Mouse (Mus musculus) intestine, embryonic 16.5 days (tissue): ENCODE measurements around the gene Ldlrad3. TPM values are rescaled to one million over a fixed set of nuclear protein-coding genes. Genes with fewer than 3 reads are reported as not detected.

Experiments
- ATAC-seq: fragments of 200-750 bp; cut with Nextera tagmentation; 2 replicates; pipeline ENCODE4 v1.8.0; 2017; ENCODE audit warnings: moderate TSS enrichment, moderate library complexity
- H3K27ac ChIP-seq: fragments of 300-500 bp; sonication (generic); 2 replicates; pipeline ENCODE4 v1.5.1; 2014; ENCODE audit warnings: mild to moderate bottlenecking, low read length
- H3K27me3 ChIP-seq: fragments of 300-500 bp; sonication (generic); replicated peaks from 2 replicates; pipeline ENCODE4 v1.6.1; 2014; ENCODE audit warnings: low read length, control low read depth, mixed read lengths; ENCODE audit not compliant: control insufficient read depth, insufficient read depth
- H3K36me3 ChIP-seq: fragments of 300-500 bp; sonication (generic); 2 replicates; pipeline ENCODE4 v1.6.1; 2014; ENCODE audit warnings: low read length, control low read depth; ENCODE audit not compliant: control insufficient read depth, insufficient read depth
- H3K4me1 ChIP-seq: fragments of 300-500 bp; sonication (generic); 2 replicates; pipeline ENCODE4 v1.6.1; 2014; ENCODE audit warnings: low read length, control low read depth, mixed read lengths; ENCODE audit not compliant: control insufficient read depth, insufficient read depth
- H3K4me2 ChIP-seq: fragments of 300-500 bp; sonication (generic); 2 replicates; pipeline ENCODE4 v1.6.1; 2014; ENCODE audit warnings: low read depth, low read length, control low read depth
- H3K4me3 ChIP-seq: fragments of 300-500 bp; sonication (generic); 2 replicates; pipeline ENCODE4 v1.5.1; 2014; ENCODE audit warnings: mild to moderate bottlenecking, low read length
- H3K9ac ChIP-seq: fragments of 300-500 bp; sonication (generic); 2 replicates; pipeline ENCODE4 v1.6.1; 2014; ENCODE audit warnings: low read depth, low read length
- H3K9me3 ChIP-seq: fragments of 300-500 bp; sonication (generic); 2 replicates; pipeline ENCODE4 v1.6.1; 2016; ENCODE audit warnings: low read length, control low read depth; ENCODE audit not compliant: control insufficient read depth
- WGBS: fragments of 180-500 bp; shearing (Covaris S2); extraction: QIAGEN DNeasy Blood & Tissue Kit; methylation state at CpG from one replicate; pipeline ENCODE4 v1.1.7; 2014; 5-methylcytosine and 5-hydroxymethylcytosine counted together
- polyA plus RNA-seq: library from polyadenylated mRNA; unstranded; fragments of >200 nt; fragmentation: Nextera tagmentation; extraction: Ambion mirVana; gene quantifications from 2 replicates; pipeline ENCODE4 v1.2.1, GENCODE M21; 2015

Gene Ldlrad3
- polyA plus RNA-seq, 1 experiment from 2014 or later: 18.8 TPM

- 67% methylated on average over 4 of the region's 4 CpGs for WGBS
- Histone ChIP-seq H3K9me3 (no peaks in the 10 kb centered on the region), H3K9ac (no peak overlapping the region), H3K4me1 (peaks cover 33% of the 10 kb centered on the region), H3K4me3 (no peak overlapping the region), H3K27ac (no peak overlapping the region), H3K27me3 (no peaks in the 10 kb centered on the region), H3K36me3 (no peaks in the 10 kb centered on the region), H3K4me2 (no peak overlapping the region)
- no peak; the same call in 1 of the 2 replicates for ATAC-seq
These were observed 32.7 kb downstream of the Ldlrad3 start for GRCm38 (mm10) chr2:102153516-102153915.

DNA sequence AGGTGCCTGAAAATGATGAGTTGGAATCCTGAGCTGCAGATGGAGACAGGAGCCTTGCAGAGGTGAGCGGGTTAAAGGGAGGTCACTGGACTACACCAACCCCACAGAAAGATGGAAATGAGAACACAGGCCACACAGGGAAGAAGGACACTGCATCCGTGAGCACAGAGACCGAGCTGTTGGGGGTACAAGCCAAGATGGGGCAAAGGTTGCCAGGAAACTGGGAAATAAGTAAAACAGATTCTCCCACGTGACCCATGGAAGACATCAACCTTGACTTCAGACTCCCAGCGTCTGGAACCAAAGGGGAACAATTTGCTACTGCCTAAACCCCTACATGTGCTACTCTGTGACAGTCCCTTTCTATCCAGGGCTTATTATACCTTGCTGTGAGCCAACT lies 33.3 kb downstream of the Ldlrad3 start:
- ATAC-seq: no peak
- Histone ChIP-seq H3K4me3 (no peak overlapping the region), H3K27ac (no peak overlapping the region), H3K4me1 (peaks cover 33% of the 10 kb centered on the region), H3K36me3 (no peaks in the 10 kb centered on the region), H3K27me3 (no peaks in the 10 kb centered on the region), H3K4me2 (no peak overlapping the region), H3K9me3 (no peaks in the 10 kb centered on the region), H3K9ac (no peak overlapping the region)
- 85% methylated on average over 5 of the region's 5 CpGs for WGBS

DNA sequence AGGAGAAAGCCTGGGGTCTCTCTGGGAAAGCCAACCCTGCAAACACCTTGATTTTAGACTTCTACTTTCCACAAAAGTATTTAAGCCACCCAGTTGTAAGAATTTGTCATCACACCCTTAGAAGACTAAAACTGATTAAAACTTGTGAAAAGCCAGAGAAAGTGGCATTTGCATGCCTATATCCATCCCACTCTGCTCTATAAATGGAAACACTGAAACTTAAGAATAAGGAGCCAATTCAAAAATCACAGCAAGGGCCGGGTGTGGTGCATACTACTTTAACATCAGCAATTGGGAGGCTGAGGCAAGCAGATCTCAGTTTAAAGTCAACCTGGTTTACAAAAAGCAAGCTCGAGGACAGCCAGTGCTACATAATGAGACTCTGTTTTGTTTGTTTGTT lies 37.1 kb downstream of the Ldlrad3 start:
- no peaks in the 10 kb centered on the region for H3K27me3 ChIP-seq
- WGBS: 90% methylated on average over 2 of the region's 2 CpGs
- ATAC-seq: no peak

DNA sequence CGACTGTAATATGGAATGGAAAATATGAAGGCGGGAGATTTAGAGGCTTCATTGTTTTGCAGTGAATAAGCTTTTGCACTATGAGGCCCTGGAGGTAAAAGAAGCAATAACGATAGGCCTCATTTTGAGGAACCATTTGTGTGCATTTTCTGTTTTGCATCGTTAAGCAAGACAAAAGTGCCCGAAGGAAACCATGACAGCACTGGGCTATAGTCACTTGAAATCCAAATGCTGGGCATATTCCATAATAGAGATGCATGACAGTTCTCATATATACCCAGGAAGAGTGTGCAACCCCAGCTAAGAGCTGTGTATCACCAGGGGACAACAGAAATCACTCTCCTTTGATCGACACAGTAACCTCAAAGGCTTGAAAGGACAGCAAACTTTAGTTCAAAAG lies 38.1 kb downstream of the Ldlrad3 start:
- H3K27ac ChIP-seq: no peak overlapping the region
- no peaks in the 10 kb centered on the region for H3K9me3 ChIP-seq
- no peak overlapping the region for H3K9ac ChIP-seq
- no peaks in the 10 kb centered on the region for H3K36me3 ChIP-seq
- H3K4me2 ChIP-seq: no peak overlapping the region
- ATAC-seq: no peak
- H3K4me3 ChIP-seq: no peak overlapping the region
- H3K27me3 ChIP-seq: no peaks in the 10 kb centered on the region
- WGBS: 80% methylated on average over 6 of the region's 6 CpGs
- peaks cover 4% of the 10 kb centered on the region; the same call in 1 of the 2 replicates for H3K4me1 ChIP-seq

More for the DNA sequence above, 37.1 kb downstream of the Ldlrad3 start:
- Histone ChIP-seq H3K36me3 (no peaks in the 10 kb centered on the region), H3K9ac (no peak overlapping the region), H3K4me2 (no peak overlapping the region), H3K4me1 (peaks cover 6% of the 10 kb centered on the region), H3K4me3 (no peak overlapping the region), H3K27ac (no peak overlapping the region), H3K9me3 (no peaks in the 10 kb centered on the region)

- Histone ChIP-seq H3K27ac (no peak overlapping the region), H3K4me3 (no peak overlapping the region), H3K27me3 (no peaks in the 10 kb centered on the region), H3K4me1 (no peaks in the 10 kb centered on the region), H3K9ac (no peak overlapping the region), H3K9me3 (no peaks in the 10 kb centered on the region), H3K36me3 (no peaks in the 10 kb centered on the region), H3K4me2 (no peak overlapping the region)
- no peak for ATAC-seq
- 84% methylated on average over 3 of the region's 4 CpGs for WGBS
These were observed 38.6 kb downstream of the Ldlrad3 start for GRCm38 (mm10) chr2:102147561-102147960.

- Histone ChIP-seq H3K9me3 (no peaks in the 10 kb centered on the region), H3K9ac (no peak overlapping the region), H3K27ac (no peak overlapping the region), H3K4me1 (0 out of 2 replicates have a peak, but pooled peaks cover 3% of the 10 kb centered on the region), H3K36me3 (no peaks in the 10 kb centered on the region), H3K4me2 (no peak overlapping the region), H3K27me3 (no peaks in the 10 kb centered on the region), H3K4me3 (no peak overlapping the region)
- 80% methylated on average over 8 of the region's 8 CpGs for WGBS
- no peak for ATAC-seq
These were observed 39.8 kb downstream of the Ldlrad3 start for GRCm38 (mm10) chr2:102146386-102146785.

GRCm38 (mm10) chr2:102145036-102145435 lies 41.1 kb downstream of the Ldlrad3 start:
- ATAC-seq: no peak
- Histone ChIP-seq H3K4me2 (no peak overlapping the region), H3K9ac (no peak overlapping the region), H3K36me3 (no peaks in the 10 kb centered on the region), H3K27me3 (no peaks in the 10 kb centered on the region), H3K4me3 (no peak overlapping the region), H3K9me3 (no peaks in the 10 kb centered on the region), H3K4me1 (0 out of 2 replicates have a peak, but pooled peaks cover 3% of the 10 kb centered on the region), H3K27ac (no peak overlapping the region)
- 89% methylated on average over 3 of the region's 3 CpGs for WGBS

- H3K4me3 ChIP-seq: no peak overlapping the region
- no peak for ATAC-seq
- H3K36me3 ChIP-seq: no peaks in the 10 kb centered on the region
- no peaks in the 10 kb centered on the region for H3K9me3 ChIP-seq
- H3K9ac ChIP-seq: no peak overlapping the region
- H3K27me3 ChIP-seq: no peaks in the 10 kb centered on the region
- peaks cover 3% of the 10 kb centered on the region; the same call in 1 of the 2 replicates for H3K4me1 ChIP-seq
- no peak overlapping the region for H3K27ac ChIP-seq
- 97% methylated on average over 1 of the region's 1 CpGs for WGBS
- H3K4me2 ChIP-seq: no peak overlapping the region
These were observed 41.9 kb downstream of the Ldlrad3 start for GRCm38 (mm10) chr2:102144311-102144710.

DNA sequence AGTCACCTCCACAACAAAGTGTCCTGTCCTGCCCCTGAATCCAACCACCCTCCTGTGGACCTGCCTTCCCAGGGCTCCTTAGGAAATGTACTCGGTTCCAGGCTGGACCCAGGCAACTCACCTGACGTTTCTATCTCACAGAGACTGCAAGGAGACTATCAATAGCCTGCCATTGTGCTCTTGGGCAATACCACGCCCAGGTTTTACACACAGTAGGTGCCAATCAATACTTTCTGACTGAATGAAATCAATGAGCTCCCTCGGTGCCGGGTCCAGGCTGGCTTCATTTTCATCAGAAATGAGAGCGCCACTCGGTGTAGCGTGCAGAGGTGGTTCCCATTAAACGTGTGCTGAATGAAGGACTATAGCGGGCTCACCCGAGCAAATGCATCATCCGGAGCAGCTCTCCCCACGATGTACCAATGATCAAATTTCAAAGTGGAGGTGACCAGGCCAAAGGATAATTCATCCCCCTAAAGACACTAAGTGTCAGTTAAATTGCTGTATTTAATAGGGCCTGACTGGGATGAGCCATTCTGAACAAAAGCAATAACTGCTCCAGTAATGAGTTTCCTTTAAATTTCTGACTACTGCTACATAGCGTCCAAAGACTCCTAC lies 43.4 kb downstream of the Ldlrad3 start:
- H3K27ac ChIP-seq: no peak overlapping the region
- no peak for ATAC-seq
- H3K9ac ChIP-seq: no peak overlapping the region
- H3K4me3 ChIP-seq: no peak overlapping the region
- H3K27me3 ChIP-seq: no peaks in the 10 kb centered on the region
- H3K4me1 ChIP-seq: peaks cover 19% of the 10 kb centered on the region
- WGBS: 64% methylated on average over 14 of the region's 14 CpGs
- H3K4me2 ChIP-seq: no peak overlapping the region
- no peaks in the 10 kb centered on the region for H3K9me3 ChIP-seq
- no peaks in the 10 kb centered on the region for H3K36me3 ChIP-seq

GRCm38 (mm10) chr2:102142197-102142623 lies 44.0 kb downstream of the Ldlrad3 start:
- WGBS: 50% methylated on average over 4 of the region's 4 CpGs
- ATAC-seq: no peak

More at GRCm38 (mm10) chr2:102142197-102142623, 44.0 kb downstream of the Ldlrad3 start:
- no peaks in the 10 kb centered on the region for H3K36me3 ChIP-seq
- no peak overlapping the region for H3K27ac ChIP-seq
- H3K27me3 ChIP-seq: no peaks in the 10 kb centered on the region
- H3K4me3 ChIP-seq: no peak overlapping the region
- H3K9ac ChIP-seq: no peak overlapping the region
- no peak overlapping the region for H3K4me2 ChIP-seq
- peaks cover 24% of the 10 kb centered on the region for H3K4me1 ChIP-seq
- no peaks in the 10 kb centered on the region for H3K9me3 ChIP-seq
